Mouse (Mus musculus) cerebellum, adult 9-11 months (tissue): ENCODE data around the gene Rrnad1.

Experiments
- DNase-seq: peaks from one replicate; pipeline ENCODE4 v3.0.0; 2022

Rrnad1 gene

DNA sequence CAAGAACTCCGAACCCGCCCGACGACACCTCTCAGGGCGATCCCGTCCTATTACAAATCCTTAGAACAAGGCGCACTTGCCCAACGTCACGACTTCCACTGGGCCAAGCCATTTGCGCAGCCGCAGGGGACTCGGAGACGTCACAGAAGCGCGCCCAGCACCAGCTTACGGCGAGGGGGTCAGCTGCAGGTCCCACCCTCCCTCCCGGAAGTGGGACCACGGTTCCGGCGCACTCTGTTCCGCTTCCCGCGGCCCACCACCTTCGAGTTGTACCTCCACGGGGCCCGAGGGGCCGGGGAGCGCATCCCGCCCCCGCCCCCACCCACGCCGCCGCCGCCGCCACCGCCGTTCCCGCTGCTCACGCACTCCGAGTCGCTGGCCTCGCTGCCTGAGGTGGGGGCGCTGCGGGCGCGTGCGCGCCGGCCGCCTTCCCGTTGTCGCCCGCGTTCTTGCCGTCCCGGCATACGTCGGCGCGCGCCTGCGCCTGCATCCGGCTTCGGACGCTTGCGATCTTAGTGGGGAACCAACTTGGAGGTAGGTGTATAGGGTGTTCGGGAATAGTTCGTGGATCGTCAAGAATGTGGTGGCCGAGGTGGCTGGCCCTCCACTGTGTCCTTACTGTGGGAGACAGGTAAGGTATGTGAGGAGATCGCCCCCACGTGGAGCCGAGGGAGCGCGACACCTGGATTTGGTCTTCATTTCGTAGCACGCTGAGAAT is at the start of gene Rrnad1, which contains the start of gene Isg20l2:
Gene Rrnad1, minus strand, starts transcription at position 640 of the 718 bp plus-strand sequence.
Gene Isg20l2, plus strand, starts transcription at position 237 of the 718 bp plus-strand sequence.
- peak; percentile 98 for DNase-seq

DNA sequence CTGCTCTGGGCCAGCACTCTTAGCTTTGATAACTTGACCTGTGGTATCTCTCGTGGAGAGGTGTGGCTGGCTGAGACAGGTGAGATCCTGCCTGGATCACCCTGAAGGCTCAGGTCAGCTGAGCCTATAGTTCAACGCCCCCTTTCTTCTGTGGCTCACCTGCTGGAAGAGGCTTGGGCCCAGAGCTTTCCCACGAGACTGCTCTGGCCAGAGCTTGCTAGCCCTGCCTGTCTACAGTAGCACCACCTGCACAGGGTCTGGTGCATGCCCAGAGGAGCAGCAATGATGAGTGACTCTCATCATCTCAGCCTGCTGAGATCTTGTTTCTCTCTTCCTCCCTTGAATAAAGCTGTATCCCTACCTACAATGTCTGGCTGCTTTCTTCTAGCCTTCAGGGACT is 49.6 kb upstream of the Rrnad1 start:
- DNase-seq, result no peak

DNA sequence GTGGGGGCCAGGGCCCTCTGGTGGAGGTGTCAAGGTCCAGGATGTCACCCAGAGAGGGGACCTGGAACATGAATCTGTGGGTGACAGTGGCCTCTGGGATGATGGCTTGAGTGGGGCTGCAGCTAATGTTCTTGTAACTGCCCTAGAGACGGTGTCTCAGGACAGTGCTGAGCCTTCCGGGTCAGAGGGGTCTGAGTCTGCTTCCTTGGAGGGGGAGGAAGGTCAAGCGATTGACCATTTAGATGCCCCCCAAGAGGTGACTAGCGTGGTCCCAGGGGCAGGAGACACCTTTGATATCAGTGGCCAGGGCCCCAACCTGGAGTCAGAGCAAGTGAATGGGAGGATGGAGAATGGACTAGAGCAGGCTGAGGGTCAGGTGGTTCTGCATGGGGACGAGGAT is 49.0 kb upstream of the Rrnad1 start:
- DNase-seq, result no peak

GRCm38 (mm10) chr3:87974381-87974987 is 44.0 kb upstream of the Rrnad1 start:
- DNase-seq, result no peak

DNA sequence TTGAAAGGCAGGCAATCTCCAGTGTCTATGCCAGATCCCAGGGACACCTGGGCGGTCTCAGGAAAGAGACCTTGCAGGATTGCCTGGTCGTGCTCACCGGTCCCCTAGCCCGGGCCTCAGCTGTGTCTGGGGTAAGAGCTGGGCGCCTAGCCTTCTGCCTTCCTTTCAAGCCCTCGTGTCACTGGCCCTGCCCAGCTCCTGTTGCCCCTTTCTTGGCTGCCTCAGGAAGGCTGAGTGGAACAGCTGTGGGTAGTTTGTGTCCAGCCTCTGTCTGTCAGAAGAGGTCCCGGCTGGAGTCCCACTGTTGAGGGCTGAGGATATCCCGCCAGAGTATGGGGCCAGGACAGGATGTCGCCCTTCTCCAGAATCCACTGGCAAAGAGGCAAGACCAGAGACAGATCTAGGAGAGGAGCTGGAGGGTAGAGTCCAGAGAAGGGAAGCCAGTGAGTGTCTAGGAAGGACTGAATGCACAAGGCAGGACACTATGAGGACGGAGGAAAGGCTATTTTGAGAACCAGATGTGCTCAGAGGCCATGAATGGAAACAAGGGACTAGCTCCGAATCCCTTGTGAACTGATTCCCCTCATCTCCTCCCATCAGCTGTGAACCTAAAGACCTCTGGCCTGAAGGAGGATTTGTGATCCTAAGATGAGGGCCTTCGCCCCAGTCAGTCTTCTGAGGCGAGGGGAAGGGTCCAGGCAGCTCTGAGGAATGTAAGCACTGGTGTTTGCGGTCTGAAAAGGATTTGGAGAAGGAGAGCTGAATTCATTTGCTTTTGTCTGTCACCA is 43.3 kb upstream of the Rrnad1 start:
- DNase-seq, result no peak

DNA sequence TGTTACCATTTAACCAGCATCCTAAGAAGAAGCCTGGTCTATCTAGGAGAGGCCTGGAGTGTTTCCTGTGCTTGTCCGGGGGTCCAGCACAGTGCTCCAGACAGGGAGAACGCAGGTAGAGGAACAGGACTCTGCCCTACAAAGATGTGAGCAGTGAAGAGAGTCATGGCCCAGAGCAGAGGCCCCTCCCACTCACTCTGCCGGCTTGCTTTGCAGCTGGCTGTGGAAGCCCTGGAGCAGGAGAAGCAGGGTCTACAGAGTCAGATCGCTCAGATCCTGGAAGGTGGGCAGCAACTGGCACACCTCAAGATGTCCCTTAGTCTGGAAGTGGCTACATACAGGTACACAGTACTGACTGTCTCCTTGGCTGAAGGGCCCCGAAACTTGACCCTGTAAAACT is 42.3 kb upstream of the Rrnad1 start:
- no peak for DNase-seq

DNA sequence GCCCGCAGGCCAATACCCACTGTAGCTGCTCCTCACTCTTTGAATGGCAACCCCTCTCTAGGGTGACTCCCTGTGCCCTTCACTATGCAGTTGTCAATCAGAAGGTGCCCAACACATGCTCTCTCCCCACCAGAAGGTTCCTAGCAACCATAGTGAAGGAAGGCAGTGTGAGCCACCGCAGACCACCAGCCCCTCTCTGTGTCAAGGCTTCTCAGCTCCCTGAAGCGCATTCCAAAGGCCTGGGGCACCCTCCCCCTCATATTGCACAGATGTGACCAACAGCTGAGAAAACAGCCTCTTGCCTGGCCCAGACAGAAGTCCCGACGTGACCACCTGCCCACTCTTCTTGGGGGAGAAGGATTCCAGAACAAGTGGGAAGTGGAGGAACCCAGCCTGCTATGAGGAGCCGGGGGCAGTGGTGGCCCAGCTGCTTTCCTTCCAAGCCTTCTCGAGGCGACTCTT is 41.7 kb upstream of the Rrnad1 start:
- no peak for DNase-seq

GRCm38 (mm10) chr3:87971489-87972202 is 41.1 kb upstream of the Rrnad1 start:
- no peak for DNase-seq

DNA sequence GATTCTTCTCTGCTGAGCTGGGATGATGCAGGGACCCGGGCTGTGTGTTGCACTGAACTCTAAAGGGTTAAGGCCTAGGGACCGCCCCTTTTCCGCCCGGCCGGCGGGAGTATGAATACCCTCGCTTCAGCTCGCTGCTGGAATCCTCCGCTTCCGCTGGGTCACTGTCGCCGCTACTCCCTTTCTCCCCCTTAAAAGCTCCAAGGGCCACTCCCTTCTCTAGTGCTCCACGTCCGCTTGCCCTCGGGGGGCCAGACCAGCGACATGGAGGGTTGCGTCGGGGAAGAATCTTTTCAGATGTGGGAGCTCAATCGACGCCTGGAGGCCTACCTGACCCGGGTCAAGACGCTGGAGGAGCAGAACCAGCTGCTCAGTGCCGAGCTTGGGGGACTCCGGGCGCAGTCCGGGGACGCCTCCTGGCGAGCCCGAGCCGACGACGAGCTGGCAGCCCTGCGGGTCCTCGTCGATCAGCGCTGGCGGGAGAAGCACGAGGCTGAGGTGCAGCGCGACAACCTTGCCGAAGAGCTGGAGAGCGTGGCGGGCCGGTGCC is 40.5 kb upstream of the Rrnad1 start, which contains the start of gene Nes:
Gene Nes, plus strand, starts transcription at position 140 of the 550 bp plus-strand sequence.
- no peak for DNase-seq

GRCm38 (mm10) chr3:87970184-87970938 is 39.8 kb upstream of the Rrnad1 start:
- DNase-seq, result no peak

GRCm38 (mm10) chr3:87960586-87961191 is 30.2 kb upstream of the Rrnad1 start:
- DNase-seq, result peak; percentile 70

- no peak for DNase-seq
These were observed 29.7 kb upstream of the Rrnad1 start for GRCm38 (mm10) chr3:87960191-87960585.

DNA sequence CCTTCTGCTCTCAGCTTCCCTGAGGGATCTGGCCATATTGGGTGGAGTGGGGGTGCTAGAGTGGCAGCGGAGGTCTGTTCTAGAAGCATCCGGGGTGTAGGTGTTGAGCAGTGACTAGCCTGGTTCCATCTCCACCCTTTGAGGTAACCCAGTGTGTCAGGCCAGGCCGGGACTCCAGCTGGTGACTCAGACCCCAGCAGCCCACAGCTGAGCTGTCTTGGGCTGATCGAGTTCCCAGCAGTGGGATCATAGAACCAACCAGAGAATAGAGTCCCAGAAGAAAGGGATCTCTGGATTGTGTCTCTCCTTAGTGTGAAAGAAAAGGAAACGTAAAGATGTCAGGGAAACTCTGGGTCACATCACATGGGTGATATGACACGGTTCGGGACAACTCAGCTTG is 28.9 kb upstream of the Rrnad1 start:
- DNase-seq, result no peak

DNA sequence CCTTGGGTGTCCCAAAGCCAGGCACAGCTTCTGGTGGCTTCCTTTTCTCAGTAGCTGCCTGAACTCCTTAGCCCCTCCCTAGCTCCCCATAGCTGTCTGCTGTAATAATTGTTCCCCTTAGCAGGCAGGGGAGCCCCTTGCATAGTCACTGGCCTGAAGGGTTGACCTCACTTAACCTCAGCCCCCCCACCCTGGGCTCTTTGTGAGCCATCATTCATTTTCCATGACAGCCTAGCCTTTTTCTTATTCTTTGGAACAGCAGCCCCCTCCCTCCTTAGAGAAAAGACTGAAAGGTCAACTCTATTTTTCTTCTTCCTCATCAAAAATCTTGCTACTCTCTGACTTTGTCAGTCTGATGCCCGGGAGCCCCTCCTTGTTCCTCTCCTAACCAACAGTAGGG is 28.4 kb upstream of the Rrnad1 start:
- DNase-seq, result no peak

DNA sequence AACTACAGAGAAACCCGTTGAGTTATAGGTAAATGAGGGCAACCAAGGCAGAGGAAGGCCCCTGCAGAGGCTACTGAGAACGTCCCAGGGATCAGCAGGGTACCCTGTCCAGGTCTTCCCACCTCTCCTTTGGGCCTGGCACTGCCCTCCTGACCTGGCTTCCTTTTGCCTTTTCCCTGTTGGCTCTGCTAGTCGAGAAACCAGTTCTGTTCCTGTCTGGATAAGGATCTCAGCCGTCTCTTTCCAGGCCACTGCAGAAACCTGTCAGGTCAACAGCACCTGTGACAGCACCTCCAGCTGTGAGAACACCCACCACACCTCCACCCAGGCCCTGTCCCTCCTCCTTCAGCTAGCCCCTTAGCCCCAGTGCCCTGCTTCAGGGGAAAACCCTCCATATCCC is 28.0 kb upstream of the Rrnad1 start:
- DNase-seq, result no peak

DNA sequence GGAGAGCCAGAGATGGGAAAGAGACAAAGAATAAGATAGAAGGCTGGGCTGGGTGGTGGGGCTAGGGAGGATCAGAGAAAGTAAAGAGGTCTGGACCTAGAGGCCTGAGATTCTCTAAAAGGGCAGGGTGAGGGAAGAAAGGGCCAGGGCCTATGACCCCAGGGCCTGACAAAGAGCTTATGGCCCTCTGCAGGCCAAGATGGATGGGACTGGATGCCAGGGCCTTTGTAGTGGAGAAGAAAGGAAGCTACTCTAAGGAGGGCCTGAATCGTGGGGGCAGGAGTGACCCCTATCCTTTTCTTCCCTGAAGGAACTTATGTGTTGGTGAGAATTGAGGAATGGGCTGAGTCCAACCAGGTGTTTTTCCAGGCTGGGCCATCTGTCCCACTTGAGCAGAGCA is 27.5 kb upstream of the Rrnad1 start:
- no peak for DNase-seq

GRCm38 (mm10) chr3:87952440-87952839 is 21.9 kb upstream of the Rrnad1 start:
- DNase-seq, result no peak

- DNase-seq, result no peak
These were observed 21.4 kb upstream of the Rrnad1 start for GRCm38 (mm10) chr3:87951946-87952345.

DNA sequence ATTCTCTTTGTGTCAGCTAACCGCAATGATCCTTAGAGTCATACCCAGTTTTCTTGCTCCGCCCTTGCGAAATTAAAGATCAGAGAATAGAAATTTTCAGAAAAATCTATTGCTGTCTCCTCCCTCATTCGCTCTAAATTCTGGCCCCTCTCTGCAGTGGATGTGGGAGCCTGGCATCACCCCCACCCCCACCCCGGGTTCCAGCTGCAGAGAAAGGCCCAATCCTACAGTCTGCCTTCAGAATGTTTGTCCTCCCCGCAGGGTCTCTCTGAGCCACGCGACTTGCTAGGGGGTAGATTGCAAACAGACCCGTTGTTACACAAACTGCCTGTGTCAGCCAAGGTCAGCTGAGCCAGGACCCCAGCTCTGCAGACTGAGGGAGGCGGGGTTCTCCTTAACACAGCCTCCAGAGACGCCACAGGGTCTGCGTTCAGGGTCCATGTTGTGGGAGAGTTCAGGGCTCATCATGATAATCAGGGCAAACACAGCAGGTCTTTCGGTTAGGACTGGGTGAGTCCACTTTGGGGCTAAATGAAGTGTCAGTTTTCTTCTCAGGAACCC is 19.5 kb upstream of the Rrnad1 start:
- no peak for DNase-seq

GRCm38 (mm10) chr3:87949266-87949954 is 18.9 kb upstream of the Rrnad1 start:
- DNase-seq, result no peak
